Comparison of ENCODE assay signal across 9 mouse cellular contexts in the genomic region with DNA sequence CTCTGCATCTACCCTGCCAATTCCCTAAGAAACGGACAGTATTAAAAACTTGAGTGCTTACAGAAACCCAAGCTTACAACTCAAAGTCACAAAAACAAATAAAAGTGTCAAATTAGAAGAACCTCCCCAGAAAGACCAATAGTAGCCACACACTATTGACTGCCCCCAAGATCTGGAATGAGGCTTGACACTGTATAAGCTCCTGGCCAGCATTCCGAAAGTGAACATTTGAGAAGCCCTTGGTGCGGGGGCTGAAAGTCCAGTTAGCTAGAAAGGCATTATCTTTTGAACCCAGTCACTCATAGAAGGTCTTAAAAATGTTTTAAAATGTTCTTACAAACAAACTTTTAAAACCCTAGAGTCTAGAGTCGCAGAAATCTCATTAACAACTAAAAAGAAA.
DNase-seq lines count a peak whose midpoint lies in the region; ATAC-seq and TF ChIP-seq lines count a peak whose summit lies in the region.
"Had no signal": no experiment of that assay in that cellular context is flagged by ENCODE, and none has a peak within 500 bp of the region (broad histone marks: within the 10 kb centered on the region; RNA-seq: fewer than 3 reads in every experiment).

No protein-coding gene starts in this region.

- intact Hi-C loops in left cerebral cortex, postnatal 14 days (cut with DNase I), result loop anchor here (10.0 kb wide), 1 partner anchor 176 kb away; a partner anchor contains a TSS

- H3K4me2 ChIP-seq in kidney, embryonic 16.5 days (replicated peaks; ENCODE audit: low read depth, low read length), result no peak overlapping the region
- H3K4me2 ChIP-seq in forebrain, embryonic 11.5 days (ENCODE audit: low read depth, low read length, severe bottlenecking), result no peak overlapping the region
- no peak overlapping the region for H3K4me2 ChIP-seq in midbrain, postnatal 0 days (ENCODE audit: low read depth, low read length, poor library complexity, severe bottlenecking)
- H3K4me2 ChIP-seq in intestine, postnatal 0 days (replicated peaks; ENCODE audit: low read depth), result no peak overlapping the region

- no peak for DNase-seq in kidney, adult 9 months
- DNase-seq in forebrain, embryonic 11.5 days (ENCODE audit: low spot score), result no peak
- DNase-seq in hindbrain, embryonic 10.5 days (ENCODE audit: low spot score), result no peak
- peak; percentile 30 for DNase-seq in midbrain, postnatal 0 days (ENCODE audit: low spot score)
- no peak for DNase-seq in left cerebral cortex, postnatal 14 days (ENCODE audit: low spot score in 2 of 2)

- TF ChIP-seq CTCF in midbrain, postnatal 0 days (IDR thresholded peaks at IDR 0.05), result no peak
- no peak for TF ChIP-seq CTCF in intestine, postnatal 0 days (IDR thresholded peaks at IDR 0.05; ENCODE audit: low read depth)

- WGBS in kidney, embryonic 16.5 days, result 33% methylated on average over 4 of the region's 4 CpGs
- 16% methylated on average over 4 of the region's 4 CpGs for WGBS in forebrain, embryonic 11.5 days
- 47% methylated on average over 4 of the region's 4 CpGs for WGBS in hindbrain, embryonic 10.5 days
- WGBS in midbrain, postnatal 0 days, result 21% methylated on average over 4 of the region's 4 CpGs
- WGBS in intestine, postnatal 0 days, result 72% methylated on average over 4 of the region's 4 CpGs

- H3K9me3 ChIP-seq in kidney, embryonic 16.5 days (ENCODE audit: low read length), result no peaks in the 10 kb centered on the region
- H3K9me3 ChIP-seq in forebrain, embryonic 11.5 days (ENCODE audit: control insufficient read depth, low read length), result no peaks in the 10 kb centered on the region
- H3K9me3 ChIP-seq in hindbrain, embryonic 10.5 days, result no peaks in the 10 kb centered on the region
- H3K9me3 ChIP-seq in midbrain, postnatal 0 days (ENCODE audit: low read length), result no peaks in the 10 kb centered on the region
- no peaks in the 10 kb centered on the region for H3K9me3 ChIP-seq in intestine, postnatal 0 days (ENCODE audit: control insufficient read depth)
- H3K9me3 ChIP-seq: limb, embryonic 10.5 days had no signal

- no peak overlapping the region for H3K9ac ChIP-seq in kidney, embryonic 16.5 days (replicated peaks; ENCODE audit: low read length)
- H3K9ac ChIP-seq in forebrain, embryonic 11.5 days (ENCODE audit: low read length), result no peak overlapping the region
- no peak overlapping the region for H3K9ac ChIP-seq in midbrain, postnatal 0 days (replicated peaks; ENCODE audit: low read length, poor library complexity, severe bottlenecking)
- H3K9ac ChIP-seq in intestine, postnatal 0 days (ENCODE audit: low read depth, low read length), result no peak overlapping the region

- peaks cover 14% of the 10 kb centered on the region for H3K4me1 ChIP-seq in kidney, embryonic 16.5 days (ENCODE audit: insufficient read depth, low read length)
- peaks cover 15% of the 10 kb centered on the region; the same call in 1 of the 2 replicates for H3K4me1 ChIP-seq in forebrain, embryonic 11.5 days (replicated peaks; ENCODE audit: control insufficient read depth, insufficient read depth, low read length)
- H3K4me1 ChIP-seq in hindbrain, embryonic 10.5 days (replicated peaks), result peaks cover 47% of the 10 kb centered on the region
- peaks cover 8% of the 10 kb centered on the region for H3K4me1 ChIP-seq in midbrain, postnatal 0 days (ENCODE audit: insufficient read depth, low read length)
- H3K4me1 ChIP-seq in intestine, postnatal 0 days (replicated peaks; ENCODE audit: control insufficient read depth, insufficient read depth, low read length), result no peaks in the 10 kb centered on the region

- H3K4me3 ChIP-seq in kidney, embryonic 16.5 days (ENCODE audit: low read length), result no peak overlapping the region
- H3K4me3 ChIP-seq in forebrain, embryonic 11.5 days (ENCODE audit: low read depth, low read length), result no peak overlapping the region
- no peak overlapping the region for H3K4me3 ChIP-seq in hindbrain, embryonic 10.5 days
- H3K4me3 ChIP-seq in midbrain, postnatal 0 days (ENCODE audit: low read depth, low read length), result no peak overlapping the region
- no peak overlapping the region for H3K4me3 ChIP-seq in intestine, postnatal 0 days (ENCODE audit: low read depth, low read length)
- H3K4me3 ChIP-seq: limb, embryonic 10.5 days had no signal

- no peaks in the 10 kb centered on the region for H3K36me3 ChIP-seq in kidney, embryonic 16.5 days (ENCODE audit: insufficient read depth, low read length)
- H3K36me3 ChIP-seq in forebrain, embryonic 11.5 days (ENCODE audit: control insufficient read depth, insufficient read depth, low read length), result no peaks in the 10 kb centered on the region
- no peaks in the 10 kb centered on the region for H3K36me3 ChIP-seq in hindbrain, embryonic 10.5 days
- no peaks in the 10 kb centered on the region for H3K36me3 ChIP-seq in midbrain, postnatal 0 days (ENCODE audit: insufficient read depth, low read length)
- H3K36me3 ChIP-seq in intestine, postnatal 0 days (ENCODE audit: control insufficient read depth, insufficient read depth), result no peaks in the 10 kb centered on the region
- H3K36me3 ChIP-seq: limb, embryonic 10.5 days had no signal

- H3K27ac ChIP-seq in kidney, embryonic 16.5 days (ENCODE audit: low read length), result peak overlapping the region; percentile 68
- H3K27ac ChIP-seq in forebrain, embryonic 11.5 days (ENCODE audit: low read depth, low read length), result peak overlapping the region; percentile 68
- peak overlapping the region; percentile 88 for H3K27ac ChIP-seq in hindbrain, embryonic 10.5 days
- no peak overlapping the region for H3K27ac ChIP-seq in midbrain, postnatal 0 days (ENCODE audit: low read depth, low read length)
- no peak overlapping the region for H3K27ac ChIP-seq in intestine, postnatal 0 days (ENCODE audit: low read depth, low read length)
- H3K27ac ChIP-seq: limb, embryonic 10.5 days had no signal

- H3K27me3 ChIP-seq in kidney, embryonic 16.5 days (ENCODE audit: insufficient read depth, low read length), result no peaks in the 10 kb centered on the region
- H3K27me3 ChIP-seq in forebrain, embryonic 11.5 days (ENCODE audit: control insufficient read depth, insufficient read depth, low read length), result no peaks in the 10 kb centered on the region
- H3K27me3 ChIP-seq in hindbrain, embryonic 10.5 days (ENCODE audit: insufficient read depth, poor library complexity, severe bottlenecking), result no peaks in the 10 kb centered on the region
- H3K27me3 ChIP-seq in midbrain, postnatal 0 days (ENCODE audit: insufficient read depth, low read length), result no peaks in the 10 kb centered on the region
- no peaks in the 10 kb centered on the region for H3K27me3 ChIP-seq in intestine, postnatal 0 days (replicated peaks; ENCODE audit: control insufficient read depth, insufficient read depth, low read length)

- peak; percentile 86 for ATAC-seq in kidney, embryonic 16.5 days (ENCODE audit: low FRiP score, low TSS enrichment)
- ATAC-seq in forebrain, embryonic 11.5 days (replicated peaks; ENCODE audit: low FRiP score), result peak; percentile 59
- ATAC-seq in midbrain, postnatal 0 days (ENCODE audit: low FRiP score), result peak; percentile 64
- ATAC-seq in intestine, postnatal 0 days, result no peak
- ATAC-seq: activated CD4-positive, CD25-positive, alpha-beta regulatory T cell, adult 4 months had no signal

Comparison
In these comparisons a context has a peak if more than half of its experiments do, and no peak if none do; other contexts are left out.
1. H3K27ac ChIP-seq: peak in kidney, embryonic 16.5 days (single experiment), forebrain, embryonic 11.5 days (single experiment) and hindbrain, embryonic 10.5 days (single experiment); none in midbrain, postnatal 0 days (single experiment) and intestine, postnatal 0 days (single experiment).